Mouse (Mus musculus): ENCODE measurements around the gene Itgb5.

- TF ChIP-seq CTCF (IDR thresholded peaks at IDR 0.05; ENCODE audit: extremely low read depth, insufficient read depth, low read length) = no peak
- TF ChIP-seq POLR2A (IDR thresholded peaks at IDR 0.05; ENCODE audit: extremely low read depth, insufficient read depth, low read length) = no peak
Measured at GRCm38 (mm10) chr16:33786657-33787390, 42.6 kb upstream of the Itgb5 start.
